Mouse (Mus musculus): ENCODE measurements around the gene Csmd2.

Gene Csmd2

DNA sequence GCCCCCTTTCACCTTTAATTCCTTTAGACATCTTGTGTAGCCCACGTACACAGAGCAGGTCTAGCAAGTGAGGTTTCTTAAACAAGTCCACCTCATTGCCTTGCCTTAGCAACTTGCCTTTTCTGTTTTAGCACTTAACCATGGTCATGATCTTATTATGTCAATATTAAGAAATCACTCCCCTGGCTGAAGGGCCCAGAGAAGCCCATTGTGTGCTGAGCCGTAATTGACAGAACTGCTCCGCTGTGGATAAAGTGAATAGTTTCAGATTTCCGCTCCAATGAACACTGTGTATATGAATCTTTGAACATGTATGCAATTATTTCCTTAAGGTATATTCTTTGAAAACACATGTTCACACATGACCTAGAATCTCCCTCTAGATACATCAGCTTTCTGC lies 434.8 kb downstream of the Csmd2 start:
- no peak for DNase-seq

GRCm38 (mm10) chr4:128425339-128425738 lies 437.7 kb downstream of the Csmd2 start:
- DNase-seq = no peak

- peak; percentile 75 to 83 for DNase-seq
These were observed 439.8 kb downstream of the Csmd2 start for GRCm38 (mm10) chr4:128427261-128428030.

GRCm38 (mm10) chr4:128428303-128429107 lies 440.8 kb downstream of the Csmd2 start:
- peak; percentile 46 to 54 for DNase-seq

- no peak for DNase-seq
These were observed 441.9 kb downstream of the Csmd2 start for GRCm38 (mm10) chr4:128429591-128429990.

- no peak for DNase-seq
These were observed 452.9 kb downstream of the Csmd2 start for GRCm38 (mm10) chr4:128440550-128440949.

- no peak for DNase-seq
These were observed 453.6 kb downstream of the Csmd2 start for GRCm38 (mm10) chr4:128441228-128441627.

DNA sequence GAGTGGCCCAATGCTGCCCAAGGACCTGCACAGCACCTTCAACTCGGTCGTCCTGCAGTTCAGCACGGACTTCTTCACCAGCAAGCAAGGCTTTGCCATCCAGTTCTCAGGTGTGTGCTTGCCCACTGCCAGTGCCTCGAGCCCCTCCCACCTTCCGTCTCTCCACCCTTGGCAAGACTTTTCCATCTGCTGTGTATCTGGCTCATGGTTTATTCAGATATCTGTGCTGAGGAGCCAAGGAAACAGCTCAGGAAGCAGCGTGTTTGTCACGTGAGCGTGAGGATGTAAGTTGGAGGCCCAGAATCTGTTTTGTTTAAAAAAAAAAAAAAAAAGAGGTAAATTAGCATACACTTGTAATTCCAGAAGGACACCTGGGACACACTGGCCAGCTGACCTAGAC lies 455.1 kb downstream of the Csmd2 start:
- peak in 1 of 2 experiments; percentile 38 for DNase-seq

DNA sequence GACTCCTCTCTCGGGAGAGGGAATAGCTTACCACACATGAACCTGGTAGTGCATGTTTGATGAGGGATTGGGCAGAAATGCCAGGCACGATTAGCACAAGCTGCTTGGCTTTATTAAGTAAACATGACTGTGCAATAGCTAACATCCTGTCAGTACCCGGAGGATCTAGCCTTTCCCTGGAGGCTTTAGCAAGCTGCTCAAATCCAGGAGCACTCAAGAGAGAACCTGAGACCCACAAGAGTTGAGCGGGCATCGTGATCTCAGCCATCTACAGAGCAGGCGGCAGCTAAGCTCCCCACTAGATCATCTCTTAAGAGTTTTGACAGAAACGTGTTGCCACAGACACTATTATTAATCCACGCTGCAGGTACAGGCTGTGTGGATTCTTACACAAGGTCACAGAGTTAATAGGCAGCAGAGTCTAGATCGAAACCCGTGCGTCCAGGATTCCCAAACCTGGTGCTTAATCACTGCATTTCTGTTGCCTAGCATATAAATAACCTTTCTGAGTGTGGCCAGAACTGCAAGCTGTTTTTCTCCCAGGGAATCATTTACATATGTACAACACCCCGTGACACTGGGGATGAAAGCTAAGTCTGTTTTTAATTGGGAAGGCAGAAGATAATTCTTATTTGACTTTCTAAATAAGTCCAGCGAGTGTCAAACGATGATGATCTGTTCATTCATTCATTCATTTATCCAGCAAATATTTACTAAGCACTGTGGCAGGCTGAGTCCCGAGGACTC lies 458.0 kb downstream of the Csmd2 start:
- no peak for DNase-seq

DNA sequence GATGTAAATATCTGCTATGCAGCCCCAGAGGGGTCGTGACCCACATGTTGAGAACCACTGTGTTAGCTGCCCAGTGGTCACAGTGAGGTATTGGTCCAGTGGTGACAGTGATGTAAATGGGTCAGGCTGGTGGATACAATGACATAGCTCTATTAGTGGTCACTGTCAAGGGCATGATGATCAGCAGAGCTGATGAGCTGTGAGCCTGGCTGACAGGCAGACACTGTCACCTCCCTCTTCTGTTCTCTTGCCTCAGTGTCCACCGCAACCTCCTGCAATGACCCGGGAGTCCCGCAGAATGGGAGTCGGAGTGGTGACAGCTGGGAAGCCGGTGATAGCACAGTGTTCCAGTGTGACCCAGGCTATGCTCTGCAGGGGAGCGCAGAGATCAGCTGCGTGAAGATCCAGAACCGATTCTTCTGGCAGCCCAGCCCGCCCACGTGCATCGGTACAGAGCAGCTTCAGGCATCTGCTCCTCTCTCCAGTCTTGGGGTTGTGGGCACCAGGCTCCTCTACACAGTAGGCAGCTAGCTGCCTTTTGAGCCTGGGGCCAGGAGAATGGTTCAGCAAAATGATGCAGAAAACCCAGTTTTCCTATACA lies 461.3 kb downstream of the Csmd2 start:
- DNase-seq = peak; percentile 44 to 54

DNA sequence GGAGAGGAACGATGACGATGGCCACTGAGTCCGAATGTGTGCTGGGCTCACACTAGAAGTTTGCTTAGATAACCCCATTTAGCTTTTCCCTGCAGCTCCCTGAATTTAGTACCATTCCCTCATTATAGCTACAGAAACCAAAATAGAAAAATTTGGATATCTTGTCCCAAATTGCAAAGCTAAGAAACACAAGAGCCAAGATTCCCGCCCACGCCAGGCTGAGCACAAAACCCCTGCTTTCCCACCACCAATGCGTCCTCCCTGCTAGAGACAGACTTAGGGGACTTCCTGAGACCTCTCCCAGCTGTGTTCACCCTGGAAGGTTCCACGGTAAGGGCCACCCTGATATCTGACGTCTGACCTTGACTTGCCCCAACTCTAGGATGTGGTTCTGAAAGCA lies 462.5 kb downstream of the Csmd2 start:
- DNase-seq = no peak

DNA sequence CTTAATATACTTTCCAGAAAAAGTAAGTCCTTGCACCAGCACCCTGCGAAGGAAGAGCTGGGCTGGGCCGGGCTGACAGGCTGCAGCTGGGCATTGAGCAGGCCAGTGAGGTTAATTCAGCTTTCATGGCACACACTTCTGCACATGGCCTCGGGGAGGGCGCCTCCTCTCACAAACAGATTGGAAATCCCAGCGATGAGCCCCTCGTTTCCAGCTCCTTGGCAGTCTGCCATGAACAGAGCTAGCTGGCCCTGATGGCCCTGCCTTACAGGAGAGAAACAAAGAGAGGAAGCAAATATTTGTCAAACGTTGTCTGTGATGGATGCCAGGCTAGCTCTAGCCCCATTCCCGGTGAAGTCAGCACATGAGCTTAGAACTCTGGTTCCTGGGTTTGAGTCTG lies 463.3 kb downstream of the Csmd2 start:
- DNase-seq = peak; percentile 89

- DNase-seq = peak; percentile 38 to 43
These were observed 463.7 kb downstream of the Csmd2 start for GRCm38 (mm10) chr4:128451383-128451794.

DNA sequence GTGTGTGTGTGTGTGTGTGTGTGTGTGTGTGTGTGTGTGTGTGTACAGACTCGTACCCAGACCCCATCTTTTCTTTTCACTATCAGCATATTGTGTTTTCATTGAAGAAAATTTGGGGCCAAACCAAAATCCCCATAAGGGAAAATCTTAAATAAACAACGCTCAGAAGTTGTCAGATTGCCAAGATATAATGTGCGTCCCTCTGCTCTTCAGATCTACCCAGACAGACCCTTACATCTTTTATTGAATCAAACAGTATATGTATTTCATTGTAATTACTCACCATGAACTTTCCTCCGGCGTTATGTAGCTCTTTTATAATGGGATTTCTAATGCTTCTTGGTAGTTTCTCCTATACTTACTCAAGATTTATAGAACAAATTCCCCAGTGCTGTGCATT lies 479.1 kb downstream of the Csmd2 start:
- no peak for DNase-seq

GRCm38 (mm10) chr4:128468040-128468439 lies 480.4 kb downstream of the Csmd2 start:
- DNase-seq = no peak

DNA sequence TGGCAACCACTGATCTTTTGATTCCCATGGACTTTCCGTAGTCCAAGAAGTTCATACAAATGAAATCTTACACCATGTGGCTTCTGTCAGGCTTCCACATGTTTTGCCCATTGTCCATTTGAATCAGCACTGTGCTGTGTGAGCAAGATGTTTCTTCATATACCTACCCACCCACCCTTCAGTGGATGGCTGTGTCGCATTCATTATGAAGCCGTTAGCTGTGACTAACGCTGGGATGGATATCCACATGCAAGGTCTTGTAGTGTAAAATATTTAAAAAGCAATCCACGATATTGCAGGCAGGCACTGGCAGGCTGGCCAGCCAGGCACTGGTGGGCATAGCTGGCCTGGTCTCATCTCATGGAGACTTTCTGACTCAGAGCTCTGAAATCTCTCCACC lies 488.6 kb downstream of the Csmd2 start:
- no peak for DNase-seq

- DNase-seq = peak; percentile 64 to 71
These were observed 496.2 kb downstream of the Csmd2 start for GRCm38 (mm10) chr4:128483891-128484290.

- peak; percentile 36 to 42 for DNase-seq
These were observed 497.0 kb downstream of the Csmd2 start for GRCm38 (mm10) chr4:128484679-128485078.

DNA sequence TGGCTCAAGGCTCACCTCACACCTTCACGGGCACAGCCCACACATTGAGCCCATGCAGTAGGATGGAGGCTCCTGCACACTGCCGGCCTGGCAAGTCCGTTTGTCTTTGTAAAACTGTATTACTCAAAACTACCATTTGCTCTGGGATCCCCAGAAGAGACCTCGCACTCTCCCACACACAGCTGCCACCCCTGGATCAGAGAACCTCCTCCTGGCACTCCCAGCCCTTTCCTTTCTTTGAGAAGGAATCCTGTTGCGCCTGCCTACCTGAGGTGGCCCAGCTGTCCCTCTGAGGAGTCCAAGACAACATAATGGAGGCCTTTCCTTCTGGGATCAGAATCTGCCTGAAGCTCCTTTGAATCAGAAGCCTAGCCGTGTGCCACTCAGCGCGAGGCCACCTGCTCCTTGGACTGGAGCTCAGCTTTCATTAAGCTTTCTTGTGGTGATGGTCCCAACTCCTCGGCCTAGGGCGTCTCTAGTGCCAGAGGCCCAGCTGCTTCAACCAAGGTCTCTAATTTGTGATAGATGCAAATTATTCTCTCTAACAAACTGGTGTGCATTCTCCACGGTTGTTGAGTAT lies 502.0 kb downstream of the Csmd2 start:
- peak; percentile 30 to 48 for DNase-seq

DNA sequence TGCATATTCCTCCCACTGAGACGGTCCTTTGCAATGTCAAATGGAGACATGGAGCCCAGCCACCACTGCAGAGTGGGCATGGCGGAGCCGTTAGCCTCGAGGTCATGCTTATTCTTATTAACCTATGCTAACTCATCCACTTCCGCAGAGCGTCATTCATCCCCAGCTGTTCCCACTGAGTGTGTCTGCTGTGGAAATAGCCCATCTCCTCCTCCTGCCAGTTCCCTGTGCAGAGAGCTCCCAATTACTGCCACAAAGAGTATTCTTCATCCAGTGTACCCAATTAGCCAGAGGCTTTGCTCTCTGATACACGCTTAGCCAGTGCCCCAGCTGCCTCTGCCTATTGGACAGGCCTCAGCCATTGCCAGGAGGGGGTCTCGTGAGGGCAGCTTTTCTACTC lies 504.4 kb downstream of the Csmd2 start:
- no peak for DNase-seq

GRCm38 (mm10) chr4:128499980-128500379 lies 512.3 kb downstream of the Csmd2 start:
- DNase-seq = no peak

GRCm38 (mm10) chr4:128506878-128507277 lies 519.2 kb downstream of the Csmd2 start:
- DNase-seq = no peak

DNA sequence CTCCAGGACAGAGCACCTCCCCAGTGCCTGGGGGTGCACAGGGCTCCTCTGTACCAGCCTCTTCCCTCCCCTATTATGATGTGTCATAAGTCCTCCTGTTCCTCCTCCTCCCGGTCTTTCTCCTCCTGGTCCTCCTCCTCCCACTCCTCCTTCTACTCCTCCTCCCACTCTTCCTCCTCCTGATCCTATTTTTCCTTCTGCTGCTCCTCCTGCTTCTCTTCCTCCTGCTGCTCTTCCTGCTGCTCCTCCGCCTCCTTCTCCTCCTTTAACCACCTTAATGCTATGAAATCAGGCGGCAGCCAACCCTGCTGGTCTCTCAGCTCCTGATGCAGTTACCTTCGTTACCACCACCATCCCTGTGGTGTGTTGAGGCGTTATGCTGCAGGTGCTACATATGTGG lies 522.2 kb downstream of the Csmd2 start:
- no peak for DNase-seq

All from cerebellum, postnatal 14 days (tissue).